Mouse (Mus musculus): Measurements from ENCODE around the gene Lin7c. TPM values are rescaled to one million over a fixed set of nuclear protein-coding genes. Genes with fewer than 3 reads are reported as not detected.
A peak's percentile ranks its signal among the peaks of the same experiment; 100 is the strongest.
"Not testable (repeated sequence)": the region's sequence is repeated elsewhere in the genome, so short reads cannot be mapped to it uniquely, and the experiment has no call there.

Lin7c gene
- total RNA-seq (2014; rRNA removed) = 205 and 283 TPM in 2 replicates
- polyA plus RNA-seq (2015; fragmentation: Nextera tagmentation; extraction: Ambion mirVana) = 138 and 175 TPM in 2 replicates

GRCm38 (mm10) chr2:109890597-109890996 lies at the start of gene Lin7c:
Gene Lin7c, plus strand, starts transcription at chr2:109890853.
- H3K4me2 ChIP-seq (ENCODE audit: low read depth) = peak within 1 kb of the TSS; percentile 60

GRCm38 (mm10) chr2:109846401-109846800 lies 44.3 kb upstream of the Lin7c start:
- ATAC-seq = no peak; the same call in 1 of the 2 replicates
- H3K36me3 ChIP-seq (ENCODE audit: insufficient read depth) = no peaks in the 10 kb centered on the region
- H3K4me3 ChIP-seq (ENCODE audit: low read depth, low read length) = no peak overlapping the region
- no peak overlapping the region for H3K9ac ChIP-seq
- no peaks in the 10 kb centered on the region for H3K4me1 ChIP-seq (ENCODE audit: insufficient read depth)
- 52% methylated on average over 4 of the region's 4 CpGs for WGBS
- no peaks in the 10 kb centered on the region for H3K27me3 ChIP-seq (ENCODE audit: insufficient read depth, low read length)
- H3K27ac ChIP-seq (ENCODE audit: low read depth, low read length) = no peak overlapping the region
- no peak for DNase-seq
- no peak overlapping the region for H3K4me2 ChIP-seq (ENCODE audit: low read depth)
- no peak for TF ChIP-seq CTCF (IDR thresholded peaks at IDR 0.05; ENCODE audit: low read depth)
- H3K9me3 ChIP-seq (ENCODE audit: low read length) = no peaks in the 10 kb centered on the region

More at GRCm38 (mm10) chr2:109890597-109890996, at the start of gene Lin7c:
- Histone ChIP-seq H3K27me3 (ENCODE audit: insufficient read depth, low read length) (no peaks in the 10 kb centered on the region), H3K4me1 (ENCODE audit: insufficient read depth) (peaks cover 9% of the 10 kb centered on the region; the same call in 1 of the 2 replicates), H3K9ac (peak within 1 kb of the TSS; percentile 95), H3K4me3 (ENCODE audit: low read depth, low read length) (peak within 1 kb of the TSS; percentile 92), H3K9me3 (ENCODE audit: low read length) (no peaks in the 10 kb centered on the region), H3K27ac (ENCODE audit: low read depth, low read length) (peak within 1 kb of the TSS; percentile 90), H3K36me3 (ENCODE audit: insufficient read depth) (peaks cover 13% of the 10 kb centered on the region)
- ATAC-seq (peak; percentile 100), DNase-seq (peak; percentile 94)
- TF ChIP-seq CTCF (IDR thresholded peaks at IDR 0.05; ENCODE audit: low read depth) = no peak
- WGBS = 2% methylated on average over 42 of the region's 42 CpGs

DNA sequence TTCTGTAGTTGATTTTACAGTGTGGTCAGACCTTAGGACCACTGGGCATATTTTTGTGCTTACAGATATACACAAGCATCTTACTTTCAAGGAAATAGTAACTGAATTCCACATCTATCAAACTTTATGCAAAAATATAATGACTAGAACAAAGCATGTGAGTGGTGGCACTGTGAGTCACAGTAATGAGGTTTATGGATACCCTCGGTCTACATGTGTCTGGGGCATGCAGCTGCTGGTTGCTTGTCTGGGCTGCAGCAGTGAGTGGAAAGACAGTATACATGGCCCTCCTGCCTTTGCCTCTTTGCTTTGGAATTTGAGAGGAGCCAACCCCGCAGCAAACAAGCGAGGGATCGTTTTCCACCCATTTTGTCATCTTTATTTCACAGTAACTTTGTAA lies 42.3 kb upstream of the Lin7c start:
- no peak overlapping the region for H3K27ac ChIP-seq (ENCODE audit: low read depth, low read length)
- H3K36me3 ChIP-seq (ENCODE audit: insufficient read depth) = no peaks in the 10 kb centered on the region
- no peak for TF ChIP-seq CTCF (IDR thresholded peaks at IDR 0.05; ENCODE audit: low read depth)
- no peak overlapping the region for H3K9ac ChIP-seq
- no peak overlapping the region for H3K4me3 ChIP-seq (ENCODE audit: low read depth, low read length)
- ATAC-seq = no peak
- WGBS = 39% methylated on average over 4 of the region's 4 CpGs
- no peaks in the 10 kb centered on the region for H3K4me1 ChIP-seq (ENCODE audit: insufficient read depth)
- DNase-seq = no peak
- no peak overlapping the region for H3K4me2 ChIP-seq (ENCODE audit: low read depth)
- H3K9me3 ChIP-seq (ENCODE audit: low read length) = no peaks in the 10 kb centered on the region
- H3K27me3 ChIP-seq (ENCODE audit: insufficient read depth, low read length) = no peaks in the 10 kb centered on the region

- peak; percentile 34; the same call in 1 of the 2 replicates for ATAC-seq
- Histone ChIP-seq H3K4me3 (ENCODE audit: low read depth, low read length) (no peak overlapping the region), H3K4me2 (ENCODE audit: low read depth) (no peak overlapping the region), H3K4me1 (ENCODE audit: insufficient read depth) (no peaks in the 10 kb centered on the region), H3K9me3 (ENCODE audit: low read length) (no peaks in the 10 kb centered on the region), H3K27me3 (ENCODE audit: insufficient read depth, low read length) (no peaks in the 10 kb centered on the region), H3K36me3 (ENCODE audit: insufficient read depth) (no peaks in the 10 kb centered on the region), H3K9ac (no peak overlapping the region), H3K27ac (ENCODE audit: low read depth, low read length) (no peak overlapping the region)
- WGBS = 20% methylated on average over 8 of the region's 8 CpGs
- TF ChIP-seq CTCF (IDR thresholded peaks at IDR 0.05; ENCODE audit: low read depth) = no peak
- DNase-seq = no peak
Observed at GRCm38 (mm10) chr2:109848715-109849114, 41.9 kb upstream of the Lin7c start.

DNA sequence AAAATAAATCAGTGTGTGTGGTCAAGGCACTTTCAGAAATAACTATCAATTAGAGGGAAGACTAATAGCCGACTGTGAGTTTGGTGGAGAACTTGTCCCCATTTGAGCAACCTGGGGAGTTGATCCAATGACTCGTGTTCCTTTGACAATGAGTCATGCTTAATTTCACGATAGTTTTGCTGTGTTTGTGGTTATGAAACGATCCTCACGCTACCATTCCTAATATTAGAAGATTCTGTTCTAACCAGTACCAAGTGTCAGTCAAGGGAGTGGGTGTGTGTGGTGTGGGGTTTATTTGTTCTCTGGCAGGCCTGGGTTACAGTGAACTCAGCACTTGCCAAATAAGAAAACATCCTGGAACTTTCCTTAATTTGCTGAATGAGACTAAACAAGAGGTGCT lies 35.1 kb upstream of the Lin7c start:
- DNase-seq (no peak), ATAC-seq (no peak)
- Histone ChIP-seq H3K4me2 (ENCODE audit: low read depth) (no peak overlapping the region), H3K27ac (ENCODE audit: low read depth, low read length) (no peak overlapping the region), H3K4me1 (ENCODE audit: insufficient read depth) (no peaks in the 10 kb centered on the region), H3K27me3 (ENCODE audit: insufficient read depth, low read length) (no peaks in the 10 kb centered on the region), H3K9me3 (ENCODE audit: low read length) (no peaks in the 10 kb centered on the region), H3K4me3 (ENCODE audit: low read depth, low read length) (no peak overlapping the region), H3K9ac (no peak overlapping the region), H3K36me3 (ENCODE audit: insufficient read depth) (no peaks in the 10 kb centered on the region)
- 75% methylated on average over 5 of the region's 5 CpGs for WGBS
- TF ChIP-seq CTCF (IDR thresholded peaks at IDR 0.05; ENCODE audit: low read depth) = no peak

GRCm38 (mm10) chr2:109859671-109860070 lies 31.0 kb upstream of the Lin7c start:
- Histone ChIP-seq H3K9ac (no peak overlapping the region), H3K27ac (ENCODE audit: low read depth, low read length) (no peak overlapping the region), H3K36me3 (ENCODE audit: insufficient read depth) (no peaks in the 10 kb centered on the region), H3K4me2 (ENCODE audit: low read depth) (no peak overlapping the region), H3K4me3 (ENCODE audit: low read depth, low read length) (no peak overlapping the region), H3K9me3 (ENCODE audit: low read length) (no peaks in the 10 kb centered on the region), H3K4me1 (ENCODE audit: insufficient read depth) (no peaks in the 10 kb centered on the region), H3K27me3 (ENCODE audit: insufficient read depth, low read length) (no peaks in the 10 kb centered on the region)
- WGBS = 66% methylated on average over 2 of the region's 2 CpGs
- no peak for ATAC-seq
- no peak for DNase-seq
- no peak for TF ChIP-seq CTCF (IDR thresholded peaks at IDR 0.05; ENCODE audit: low read depth)

- H3K9me3 ChIP-seq (ENCODE audit: low read length) = no peaks in the 10 kb centered on the region
- no peaks in the 10 kb centered on the region for H3K36me3 ChIP-seq (ENCODE audit: insufficient read depth)
- DNase-seq (no peak), ATAC-seq (no peak)
- H3K4me1 ChIP-seq (ENCODE audit: insufficient read depth) = no peaks in the 10 kb centered on the region
- 70% methylated on average over 3 of the region's 3 CpGs for WGBS
- no peak overlapping the region for H3K4me3 ChIP-seq (ENCODE audit: low read depth, low read length)
- no peak overlapping the region for H3K9ac ChIP-seq
- no peaks in the 10 kb centered on the region for H3K27me3 ChIP-seq (ENCODE audit: insufficient read depth, low read length)
- TF ChIP-seq CTCF (IDR thresholded peaks at IDR 0.05; ENCODE audit: low read depth) = no peak
- no peak overlapping the region for H3K4me2 ChIP-seq (ENCODE audit: low read depth)
- H3K27ac ChIP-seq (ENCODE audit: low read depth, low read length) = no peak overlapping the region
Observed at GRCm38 (mm10) chr2:109860832-109861231, 29.8 kb upstream of the Lin7c start.

- H3K4me1 ChIP-seq (ENCODE audit: insufficient read depth); H3K27me3 ChIP-seq (ENCODE audit: insufficient read depth, low read length); H3K4me3 ChIP-seq (ENCODE audit: low read depth, low read length); ATAC-seq; H3K36me3 ChIP-seq (ENCODE audit: insufficient read depth); H3K9ac ChIP-seq; H3K9me3 ChIP-seq (ENCODE audit: low read length); DNase-seq; H3K4me2 ChIP-seq (ENCODE audit: low read depth); H3K27ac ChIP-seq (ENCODE audit: low read depth, low read length): not testable (repeated sequence)
- WGBS = 86% methylated on average over 4 of the region's 4 CpGs
Observed at GRCm38 (mm10) chr2:109879429-109879828, 11.2 kb upstream of the Lin7c start.

Measured in forebrain, postnatal 0 days (tissue).